8 mouse cellular contexts compared by ENCODE assay signal in the genomic region with DNA sequence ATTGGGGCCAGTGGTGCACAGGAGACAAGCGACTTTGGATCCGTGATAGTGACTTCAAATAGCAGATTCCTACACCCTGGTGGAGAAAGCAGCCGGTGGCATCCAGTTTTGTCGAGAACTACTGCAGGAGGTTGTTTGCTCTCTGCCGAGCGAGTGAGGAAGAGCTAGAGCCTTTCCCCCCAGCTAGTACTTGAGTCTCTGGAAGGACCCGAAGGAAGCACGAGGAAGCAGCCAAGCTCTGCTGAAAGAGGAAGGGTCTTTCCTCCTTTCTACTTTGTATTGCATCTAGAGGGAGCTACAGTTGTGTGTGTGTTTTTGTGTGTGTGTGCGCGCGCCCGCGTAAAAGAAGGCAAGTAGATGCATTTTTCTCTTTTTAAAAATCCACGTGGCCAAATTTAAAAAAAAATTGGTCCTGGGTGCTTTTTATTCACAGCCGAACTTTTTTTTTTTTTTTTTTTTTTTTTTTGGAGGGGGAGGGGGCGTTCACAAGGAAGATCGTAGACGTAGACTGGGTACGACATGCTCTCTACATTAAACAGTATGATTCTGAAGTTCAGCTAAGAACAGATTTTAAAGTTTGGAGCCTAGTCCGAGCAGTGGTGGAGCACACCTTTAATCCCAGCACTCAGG. TPM values are rescaled to one million over a fixed set of nuclear protein-coding genes. Genes with fewer than 3 reads are reported as not detected.
DNase-seq lines count a peak whose midpoint lies in the region; ATAC-seq and TF ChIP-seq lines count a peak whose summit lies in the region.

No protein-coding gene starts in this region.

- H3K4me3 ChIP-seq in kidney, adult 2 months (ENCODE audit: insufficient read depth, low read depth, low read length), result peak overlapping the region; percentile 68
- H3K4me3 ChIP-seq in G1E (ENCODE audit: low read depth, low read length), result peak overlapping the region; percentile 99
- peak overlapping the region; percentile 89 for H3K4me3 ChIP-seq in forebrain, embryonic 12.5 days (replicated peaks)
- H3K4me3 ChIP-seq in liver, embryonic 12.5 days, result peak overlapping the region; percentile 93
- peak overlapping the region; percentile 99 for H3K4me3 ChIP-seq in small intestine, adult 2 months (ENCODE audit: low read depth, low read length)

- no peak for TF ChIP-seq POLR2A in kidney, adult 2 months (IDR thresholded peaks at IDR 0.05; ENCODE audit: low read depth, low read length)
- TF ChIP-seq POLR2A in small intestine, adult 2 months (IDR thresholded peaks at IDR 0.05; ENCODE audit: low read depth, low read length), result no peak

- no peaks in the 10 kb centered on the region for H3K9me3 ChIP-seq in G1E (replicated peaks)
- H3K9me3 ChIP-seq in forebrain, embryonic 12.5 days, result no peaks in the 10 kb centered on the region
- H3K9me3 ChIP-seq in liver, embryonic 12.5 days (replicated peaks), result no peaks in the 10 kb centered on the region

- peak overlapping the region; percentile 78 for H3K4me2 ChIP-seq in forebrain, embryonic 12.5 days
- H3K4me2 ChIP-seq in liver, embryonic 12.5 days, result peak overlapping the region; percentile 96

- H3K4me1 ChIP-seq in kidney, adult 2 months (ENCODE audit: control insufficient read depth, insufficient read depth, low read length), result no peaks in the 10 kb centered on the region; the same call in 1 of the 2 replicates
- peaks cover 38% of the 10 kb centered on the region for H3K4me1 ChIP-seq in G1E (ENCODE audit: insufficient read depth, low read depth, low read length)
- peaks cover 25% of the 10 kb centered on the region for H3K4me1 ChIP-seq in forebrain, embryonic 12.5 days
- H3K4me1 ChIP-seq in liver, embryonic 12.5 days, result peaks cover 44% of the 10 kb centered on the region
- H3K4me1 ChIP-seq in small intestine, adult 2 months (ENCODE audit: control insufficient read depth, insufficient read depth, insufficient read length, low read length), result peaks cover 6% of the 10 kb centered on the region; the same call in 1 of the 2 replicates

- TF ChIP-seq CTCF in kidney, adult 2 months (conservative IDR thresholded peaks at IDR 0.05; ENCODE audit: insufficient read depth, insufficient read length, low read depth, low read length), result 0 out of 2 replicates have a peak, but pooled peaks have one; percentile 0
- TF ChIP-seq CTCF in G1E (IDR thresholded peaks at IDR 0.05; ENCODE audit: low read depth, low read length), result no peak
- no peak for TF ChIP-seq CTCF in small intestine, adult 2 months (IDR thresholded peaks at IDR 0.05; ENCODE audit: extremely low read depth, insufficient read length, insufficient replicate concordance, low read depth, low read length)

- H3K27ac ChIP-seq in kidney, adult 2 months (ENCODE audit: insufficient read depth, low read depth, low read length), result no peak overlapping the region
- H3K27ac ChIP-seq in forebrain, embryonic 12.5 days, result peak overlapping the region; percentile 97
- H3K27ac ChIP-seq in liver, embryonic 12.5 days, result peak overlapping the region; percentile 98
- H3K27ac ChIP-seq in small intestine, adult 2 months (ENCODE audit: insufficient read depth, low read depth, low read length), result peak overlapping the region; percentile 76

- 19% methylated on average over 20 of the region's 20 CpGs for WGBS in kidney, adult 2 months
- 32% methylated on average over 20 of the region's 20 CpGs for WGBS in forebrain, embryonic 12.5 days
- WGBS in liver, embryonic 12.5 days (ENCODE audit: insufficient replicate concordance), result 16% methylated on average over 20 of the region's 20 CpGs
- WGBS in small intestine, adult 2 months, result 11% methylated on average over 20 of the region's 20 CpGs

- ATAC-seq in G1E (ENCODE audit: extremely low read depth, insufficient number of reproducible peaks, low FRiP score, poor library complexity, severe bottlenecking), result no peak
- ATAC-seq in forebrain, embryonic 12.5 days (ENCODE audit: low FRiP score), result no peak
- ATAC-seq in liver, embryonic 12.5 days, result no peak

- no peak for DNase-seq in kidney, adult 2 months
- DNase-seq in kidney, adult 9 months, result no peak
- DNase-seq in G1E (ENCODE audit: low spot score), result no peak
- DNase-seq in urinary bladder, adult 18-20 months (ENCODE audit: low spot score in 2 of 2), result no peak
- DNase-seq in frontal cortex, postnatal 25 days (ENCODE audit: low spot score in 2 of 2), result no peak

- H3K27me3 ChIP-seq in kidney, adult 2 months (replicated peaks; ENCODE audit: control insufficient read depth, insufficient read depth, low read length), result no peaks in the 10 kb centered on the region
- H3K27me3 ChIP-seq in G1E (ENCODE audit: insufficient read depth, low read length), result no peaks in the 10 kb centered on the region
- H3K27me3 ChIP-seq in forebrain, embryonic 12.5 days, result no peaks in the 10 kb centered on the region
- H3K27me3 ChIP-seq in liver, embryonic 12.5 days (replicated peaks), result no peaks in the 10 kb centered on the region
- H3K27me3 ChIP-seq in small intestine, adult 2 months (ENCODE audit: control insufficient read depth, insufficient read depth, low read length), result no peaks in the 10 kb centered on the region

- H3K9ac ChIP-seq in forebrain, embryonic 12.5 days, result peak overlapping the region; percentile 96
- H3K9ac ChIP-seq in liver, embryonic 12.5 days, result peak overlapping the region; percentile 92

- no peaks in the 10 kb centered on the region; the same call in 1 of the 2 replicates for H3K36me3 ChIP-seq in kidney, adult 2 months (ENCODE audit: control insufficient read depth, insufficient read depth, low read length)
- H3K36me3 ChIP-seq in G1E (replicated peaks), result peaks cover 62% of the 10 kb centered on the region
- H3K36me3 ChIP-seq in forebrain, embryonic 12.5 days (replicated peaks), result peaks cover 30% of the 10 kb centered on the region
- H3K36me3 ChIP-seq in liver, embryonic 12.5 days, result peaks cover 53% of the 10 kb centered on the region
- peaks cover 8% of the 10 kb centered on the region for H3K36me3 ChIP-seq in small intestine, adult 2 months (ENCODE audit: control insufficient read depth, insufficient read depth, low read length)

RNA-seq across cellular contexts. Expression of gene Hira, which starts 1.4 kb away (rescaled TPM):
- 51.6 and 55.1 TPM in 2 replicates for polyA plus RNA-seq in kidney, adult 2 months (2012; rRNA removed)
- total RNA-seq in G1E (2014; fragmentation: Nextera tagmentation) (55.4 and 63.8 TPM in 2 replicates), G1E (2017) (42.5 and 46.2 TPM in 2 replicates)
- polyA plus RNA-seq in G1E (2012), result 34.7 and 53.0 TPM in 2 replicates
- 28.1 and 29.1 TPM in 2 replicates for polyA plus RNA-seq in forebrain, embryonic 12.5 days (2016; fragmentation: Nextera tagmentation; extraction: Ambion mirVana)
- polyA plus RNA-seq in liver, embryonic 12.5 days (2016; fragmentation: Nextera tagmentation; extraction: Ambion mirVana), result 13.6 and 15.2 TPM in 2 replicates
- 22.5 and 49.3 TPM in 2 replicates for polyA plus RNA-seq in small intestine, adult 2 months (2012; rRNA removed)

RNA-seq across cellular contexts. Expression of gene Mrpl40, which starts 1.5 kb away (rescaled TPM):
- 14.1 and 19.3 TPM in 2 replicates for polyA plus RNA-seq in kidney, adult 2 months (2012; rRNA removed)
- total RNA-seq in G1E (2014; fragmentation: Nextera tagmentation) (72.1 and 76.6 TPM in 2 replicates), G1E (2017) (125 and 132 TPM in 2 replicates)
- polyA plus RNA-seq in G1E (2012), result 14.9 and 18.7 TPM in 2 replicates
- 83.6 and 93.9 TPM in 2 replicates for polyA plus RNA-seq in forebrain, embryonic 12.5 days (2016; fragmentation: Nextera tagmentation; extraction: Ambion mirVana)
- 96.1 and 99.3 TPM in 2 replicates for polyA plus RNA-seq in liver, embryonic 12.5 days (2016; fragmentation: Nextera tagmentation; extraction: Ambion mirVana)
- 6.9 and 8.2 TPM in 2 replicates for polyA plus RNA-seq in small intestine, adult 2 months (2012; rRNA removed)

RNA-seq across cellular contexts. Expression of gene Gm28539, which starts 41.8 kb away (rescaled TPM):
- polyA plus RNA-seq in kidney, adult 2 months (2012; rRNA removed), result 0.27 TPM in 1 of 2 replicates, not detected in the other
- total RNA-seq in G1E (2014; fragmentation: Nextera tagmentation) (not detected in 2 replicates), G1E (2017) (not detected in 2 replicates)
- not detected in 2 replicates for polyA plus RNA-seq in G1E (2012)
- not detected in 2 replicates for polyA plus RNA-seq in forebrain, embryonic 12.5 days (2016; fragmentation: Nextera tagmentation; extraction: Ambion mirVana)
- polyA plus RNA-seq in liver, embryonic 12.5 days (2016; fragmentation: Nextera tagmentation; extraction: Ambion mirVana), result not detected in 2 replicates
- polyA plus RNA-seq in small intestine, adult 2 months (2012; rRNA removed), result not detected in 2 replicates

RNA-seq across cellular contexts. Expression of gene 2510002D24Rik, which starts 41.8 kb away (rescaled TPM):
- polyA plus RNA-seq in kidney, adult 2 months (2012; rRNA removed), result 52.5 and 56.0 TPM in 2 replicates
- total RNA-seq in G1E (2014; fragmentation: Nextera tagmentation) (64.3 and 74.1 TPM in 2 replicates), G1E (2017) (45.9 and 59.7 TPM in 2 replicates)
- polyA plus RNA-seq in G1E (2012), result 74.9 and 109 TPM in 2 replicates
- polyA plus RNA-seq in forebrain, embryonic 12.5 days (2016; fragmentation: Nextera tagmentation; extraction: Ambion mirVana), result 19.5 and 28.7 TPM in 2 replicates
- polyA plus RNA-seq in liver, embryonic 12.5 days (2016; fragmentation: Nextera tagmentation; extraction: Ambion mirVana), result 32.3 and 32.8 TPM in 2 replicates
- polyA plus RNA-seq in small intestine, adult 2 months (2012; rRNA removed), result 33.6 and 49.8 TPM in 2 replicates
